Mouse (Mus musculus): ENCODE data around the gene Zfp27.

Zfp27 gene

GRCm38 (mm10) chr7:29905966-29906681 is at the start of gene Zfp27:
Gene Zfp27, minus strand, starts transcription at chr7:29906572.
- peak; percentile 98 for DNase-seq (ENCODE audit: low read depth, low spot score)

GRCm38 (mm10) chr7:29954731-29955130 is 48.4 kb upstream of the Zfp27 start:
- peak; percentile 84 for DNase-seq (ENCODE audit: low read depth, low spot score)

GRCm38 (mm10) chr7:29953513-29954401 is 47.4 kb upstream of the Zfp27 start, which contains the start of gene Zfp74:
Gene Zfp74, minus strand, starts transcription at chr7:29954089.
- peak; percentile 95 for DNase-seq (ENCODE audit: low read depth, low spot score)

- no peak for DNase-seq (ENCODE audit: low read depth, low spot score)
Observed at GRCm38 (mm10) chr7:29953086-29953485, 46.7 kb upstream of the Zfp27 start.

- DNase-seq (ENCODE audit: low read depth, low spot score) = peak; percentile 89
Observed at GRCm38 (mm10) chr7:29944201-29944600, 37.8 kb upstream of the Zfp27 start.

GRCm38 (mm10) chr7:29943720-29944119 is 37.3 kb upstream of the Zfp27 start:
- peak; percentile 89 for DNase-seq (ENCODE audit: low read depth, low spot score)

- DNase-seq (ENCODE audit: low read depth, low spot score) = peak; percentile 89
Observed at GRCm38 (mm10) chr7:29942740-29943139, 36.4 kb upstream of the Zfp27 start.

GRCm38 (mm10) chr7:29941027-29941426 is 34.7 kb upstream of the Zfp27 start:
- peak; percentile 24 for DNase-seq (ENCODE audit: low read depth, low spot score)

GRCm38 (mm10) chr7:29938856-29939255 is 32.5 kb upstream of the Zfp27 start:
- no peak for DNase-seq (ENCODE audit: low read depth, low spot score)

- DNase-seq (ENCODE audit: low read depth, low spot score) = no peak
Observed at GRCm38 (mm10) chr7:29922780-29923179, 16.4 kb upstream of the Zfp27 start.

- DNase-seq (ENCODE audit: low read depth, low spot score) = no peak
Observed at GRCm38 (mm10) chr7:29921439-29922093, 15.2 kb upstream of the Zfp27 start.

- no peak for DNase-seq (ENCODE audit: low read depth, low spot score)
Observed at GRCm38 (mm10) chr7:29918062-29918453, 11.7 kb upstream of the Zfp27 start.

GRCm38 (mm10) chr7:29917371-29918061 is 11.1 kb upstream of the Zfp27 start:
- DNase-seq (ENCODE audit: low read depth, low spot score) = no peak

- DNase-seq (ENCODE audit: low read depth, low spot score) = peak; percentile 59
Observed at GRCm38 (mm10) chr7:29912172-29912571, 5.8 kb upstream of the Zfp27 start.

GRCm38 (mm10) chr7:29910252-29910651 is 3.9 kb upstream of the Zfp27 start:
- DNase-seq (ENCODE audit: low read depth, low spot score) = peak; percentile 48

GRCm38 (mm10) chr7:29908130-29908950 is 2.0 kb upstream of the Zfp27 start, which contains the start of gene Zfp383:
Gene Zfp383, plus strand, starts transcription at chr7:29908223.
- DNase-seq (ENCODE audit: low read depth, low spot score) = peak; percentile 94

- DNase-seq (ENCODE audit: low read depth, low spot score) = no peak
Observed at GRCm38 (mm10) chr7:29907206-29907605, 834 bp upstream of the Zfp27 start.

- no peak for DNase-seq (ENCODE audit: low read depth, low spot score)
Observed at GRCm38 (mm10) chr7:29906682-29907058, 298 bp upstream of the Zfp27 start.

GRCm38 (mm10) chr7:29904101-29904500 is 2.3 kb downstream of the Zfp27 start:
- DNase-seq (ENCODE audit: low read depth, low spot score) = peak; percentile 62

GRCm38 (mm10) chr7:29898351-29898750 is 8.0 kb downstream of the Zfp27 start:
- DNase-seq (ENCODE audit: low read depth, low spot score) = peak; percentile 73

- DNase-seq (ENCODE audit: low read depth, low spot score) = no peak
Observed at GRCm38 (mm10) chr7:29892756-29893155, 13.6 kb downstream of the Zfp27 start.
